Mouse (Mus musculus): ENCODE measurements around the gene Eif1ax.

GRCm38 (mm10) chrX:159390347-159390962 is 18.5 kb downstream of the Eif1ax start:
- TF ChIP-seq CTCF (IDR thresholded peaks at IDR 0.05; ENCODE audit: borderline replicate concordance, insufficient read depth, low read length) (no peak), POLR2A (IDR thresholded peaks at IDR 0.05; ENCODE audit: low read depth, low read length) (no peak)

All from embryonic fibroblast, embryonic 13.5 days (primary cell).